10 mouse cellular contexts compared by ENCODE assay signal in the genomic region with DNA sequence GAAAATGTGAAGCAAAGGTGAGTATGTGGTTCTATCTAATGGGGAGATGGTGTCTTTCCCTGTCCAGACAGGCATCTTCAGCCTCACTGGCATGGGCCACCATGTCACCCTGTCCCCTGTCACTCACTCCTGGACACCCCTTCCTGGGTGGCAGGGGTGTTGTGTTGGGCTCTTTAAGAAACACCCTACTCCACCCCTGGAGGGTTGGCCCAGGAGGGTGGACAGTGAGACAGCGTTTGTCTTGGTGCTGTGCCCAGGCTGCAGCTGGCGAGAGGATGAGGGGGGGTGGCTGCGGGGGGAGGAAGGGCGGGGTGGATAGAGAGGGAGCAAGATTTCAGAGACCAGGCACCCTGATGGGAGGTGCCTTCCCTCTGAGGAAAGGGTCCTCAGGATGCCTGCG. TPM values are rescaled to one million over a fixed set of nuclear protein-coding genes. Genes with fewer than 3 reads are reported as not detected.
A peak's percentile ranks its signal among the peaks of the same experiment; 100 is the strongest.
DNase-seq lines count a peak whose midpoint lies in the region; ATAC-seq and TF ChIP-seq lines count a peak whose summit lies in the region.
"Had no signal": no experiment of that assay in that cellular context is flagged by ENCODE, and none has a peak within 500 bp of the region (broad histone marks: within the 10 kb centered on the region; RNA-seq: fewer than 3 reads in every experiment).

No protein-coding gene starts in this region.

- DNase-seq in left cerebral cortex, adult 2 months (ENCODE audit: extremely low spot score in 1 of 2, low spot score in 2 of 2) = no peak
- DNase-seq in left cerebral cortex, adult 18-20 months (ENCODE audit: low spot score in 2 of 2) = no peak
- DNase-seq in lung, embryonic 14.5 days = peak; percentile 65
- DNase-seq in layer of hippocampus, postnatal 36 days = no peak
- DNase-seq in spleen, postnatal 10 days (ENCODE audit: low spot score in 2 of 2) = no peak

- 0 out of 2 replicates have a peak overlapping the region, but pooled peaks have one; percentile 15 for H3K9ac ChIP-seq in embryonic facial prominence, embryonic 15.5 days
- no peak overlapping the region for H3K9ac ChIP-seq in hindbrain, embryonic 16.5 days (ENCODE audit: low read depth, low read length)
- H3K9ac ChIP-seq in lung, embryonic 14.5 days = no peak overlapping the region

- no peak for TF ChIP-seq CTCF in left cerebral cortex, adult 2 months (IDR thresholded peaks at IDR 0.05)
- no peak for TF ChIP-seq CTCF in lung, embryonic 14.5 days (IDR thresholded peaks at IDR 0.05; ENCODE audit: low read depth)

- H3K9me3 ChIP-seq in embryonic facial prominence, embryonic 15.5 days (replicated peaks) = no peaks in the 10 kb centered on the region
- H3K9me3 ChIP-seq in hindbrain, embryonic 16.5 days (ENCODE audit: control insufficient read depth, low read length) = no peaks in the 10 kb centered on the region
- no peaks in the 10 kb centered on the region for H3K9me3 ChIP-seq in lung, embryonic 14.5 days (ENCODE audit: low read depth, low read length)
- H3K9me3 ChIP-seq: G1E had no signal

- peak overlapping the region; percentile 36; the same call in 1 of the 2 replicates for H3K27ac ChIP-seq in left cerebral cortex, adult 2 months
- H3K27ac ChIP-seq in embryonic facial prominence, embryonic 15.5 days (replicated peaks) = peak overlapping the region; percentile 63
- no peak overlapping the region; the same call in 1 of the 2 replicates for H3K27ac ChIP-seq in hindbrain, embryonic 16.5 days (ENCODE audit: low read depth, low read length)
- peak overlapping the region; percentile 3; the same call in 1 of the 2 replicates for H3K27ac ChIP-seq in lung, embryonic 14.5 days (ENCODE audit: low read depth)

- intact Hi-C loops in left cerebral cortex, adult 2 months (cut with DNase I) = no loop called here

- 38% methylated on average over 5 of the region's 5 CpGs for WGBS in embryonic facial prominence, embryonic 15.5 days
- WGBS in hindbrain, embryonic 16.5 days = 29% methylated on average over 5 of the region's 5 CpGs
- 23% methylated on average over 5 of the region's 5 CpGs for WGBS in lung, embryonic 14.5 days

- no peak for ATAC-seq in embryonic facial prominence, embryonic 15.5 days (ENCODE audit: insufficient number of reproducible peaks, low FRiP score, low TSS enrichment, low read depth)
- no peak for ATAC-seq in hindbrain, embryonic 16.5 days
- ATAC-seq in lung, embryonic 14.5 days (ENCODE audit: insufficient read depth) = no peak
- no peak; the same call in 1 of the 2 replicates for ATAC-seq in megakaryocyte progenitor cell, adult 5-6 weeks (replicated peaks; ENCODE audit: poor library complexity)

- peak overlapping the region; percentile 25 for H3K4me2 ChIP-seq in embryonic facial prominence, embryonic 15.5 days (replicated peaks)
- H3K4me2 ChIP-seq in hindbrain, embryonic 16.5 days (ENCODE audit: low read length) = peak overlapping the region; percentile 24
- peak overlapping the region; percentile 54 for H3K4me2 ChIP-seq in lung, embryonic 14.5 days

- peak overlapping the region; percentile 11; the same call in 1 of the 2 replicates for H3K4me3 ChIP-seq in left cerebral cortex, adult 2 months
- H3K4me3 ChIP-seq in embryonic facial prominence, embryonic 15.5 days (replicated peaks) = 0 out of 2 replicates have a peak overlapping the region, but pooled peaks have one; percentile 3
- H3K4me3 ChIP-seq in hindbrain, embryonic 16.5 days (ENCODE audit: low read length) = no peak overlapping the region
- H3K4me3 ChIP-seq in lung, embryonic 14.5 days (ENCODE audit: low read depth, low read length) = 0 out of 2 replicates have a peak overlapping the region, but pooled peaks have one; percentile 0
- H3K4me3 ChIP-seq: erythroblast, embryonic 14.5 days had no signal

- H3K4me1 ChIP-seq in embryonic facial prominence, embryonic 15.5 days = peaks cover 90% of the 10 kb centered on the region
- peaks cover 58% of the 10 kb centered on the region for H3K4me1 ChIP-seq in hindbrain, embryonic 16.5 days (ENCODE audit: control insufficient read depth, insufficient read depth, low read depth, low read length)
- peaks cover 46% of the 10 kb centered on the region for H3K4me1 ChIP-seq in lung, embryonic 14.5 days (ENCODE audit: insufficient read depth)

- H3K27me3 ChIP-seq in embryonic facial prominence, embryonic 15.5 days = no peaks in the 10 kb centered on the region
- H3K27me3 ChIP-seq in hindbrain, embryonic 16.5 days (replicated peaks; ENCODE audit: control insufficient read depth, insufficient read depth, low read length) = peaks cover 14% of the 10 kb centered on the region
- no peaks in the 10 kb centered on the region for H3K27me3 ChIP-seq in lung, embryonic 14.5 days (ENCODE audit: insufficient read depth, low read length)

- peaks cover 46% of the 10 kb centered on the region for H3K36me3 ChIP-seq in embryonic facial prominence, embryonic 15.5 days
- H3K36me3 ChIP-seq in hindbrain, embryonic 16.5 days (ENCODE audit: control insufficient read depth, insufficient read depth, low read length) = no peaks in the 10 kb centered on the region
- peaks cover 54% of the 10 kb centered on the region for H3K36me3 ChIP-seq in lung, embryonic 14.5 days (ENCODE audit: insufficient read depth)
- H3K36me3 ChIP-seq: G1E had no signal

RNA-seq across cellular contexts. Expression of a gene that starts 5.1 kb away (rescaled TPM):
- 10 to 100 TPM; 16.4 to 22.8 TPM for total RNA-seq in left cerebral cortex, adult 2 months (2021)
- total RNA-seq in left cerebral cortex, adult 18-20 months (2021) = 10 to 100 TPM; 16.0 to 21.8 TPM
- 45.5 and 57.2 TPM in 2 replicates for polyA plus RNA-seq in embryonic facial prominence, embryonic 15.5 days (2015; fragmentation: Nextera tagmentation; extraction: Ambion mirVana)
- polyA plus RNA-seq in hindbrain, embryonic 16.5 days (2015; fragmentation: Nextera tagmentation; extraction: Ambion mirVana) = 8.7 and 14.9 TPM in 2 replicates
- polyA plus RNA-seq in lung, embryonic 14.5 days (2014; fragmentation: Nextera tagmentation; extraction: Ambion mirVana) = 48.3 and 56.9 TPM in 2 replicates
- not detected in 2 replicates for total RNA-seq in megakaryocyte progenitor cell, adult 5-6 weeks (2015)
- not detected in 2 replicates for total RNA-seq in megakaryocyte progenitor cell, adult 5-6 weeks (2017)
- 10 to 100 TPM; 10.7 to 22.0 TPM for total RNA-seq in layer of hippocampus, postnatal 36 days (2021)

RNA-seq across cellular contexts. Expression of a gene that starts 30.7 kb away (rescaled TPM):
- total RNA-seq in left cerebral cortex, adult 2 months (2021) = 100 to 1,000 TPM; 152 TPM
- 100 to 1,000 TPM; 153 to 163 TPM for total RNA-seq in left cerebral cortex, adult 18-20 months (2021)
- 27.4 and 31.7 TPM in 2 replicates for polyA plus RNA-seq in embryonic facial prominence, embryonic 15.5 days (2015; fragmentation: Nextera tagmentation; extraction: Ambion mirVana)
- polyA plus RNA-seq in hindbrain, embryonic 16.5 days (2015; fragmentation: Nextera tagmentation; extraction: Ambion mirVana) = 105 and 108 TPM in 2 replicates
- polyA plus RNA-seq in lung, embryonic 14.5 days (2014; fragmentation: Nextera tagmentation; extraction: Ambion mirVana) = 11.5 and 13.6 TPM in 2 replicates
- 2.9 and 3.2 TPM in 2 replicates for total RNA-seq in megakaryocyte progenitor cell, adult 5-6 weeks (2015)
- total RNA-seq in megakaryocyte progenitor cell, adult 5-6 weeks (2017) = 11.5 and 17.9 TPM in 2 replicates
- 100 to 1,000 TPM; 141 to 151 TPM for total RNA-seq in layer of hippocampus, postnatal 36 days (2021)

RNA-seq across cellular contexts. Expression of a gene that starts 31.8 kb away (rescaled TPM):
- total RNA-seq in left cerebral cortex, adult 2 months (2021) = 100 to 1,000 TPM; 163 to 167 TPM
- total RNA-seq in left cerebral cortex, adult 18-20 months (2021) = 100 to 1,000 TPM; 173 to 179 TPM
- polyA plus RNA-seq in embryonic facial prominence, embryonic 15.5 days (2015; fragmentation: Nextera tagmentation; extraction: Ambion mirVana) = 107 and 113 TPM in 2 replicates
- 76.0 and 84.8 TPM in 2 replicates for polyA plus RNA-seq in hindbrain, embryonic 16.5 days (2015; fragmentation: Nextera tagmentation; extraction: Ambion mirVana)
- polyA plus RNA-seq in lung, embryonic 14.5 days (2014; fragmentation: Nextera tagmentation; extraction: Ambion mirVana) = 134 and 137 TPM in 2 replicates
- total RNA-seq in megakaryocyte progenitor cell, adult 5-6 weeks (2015) = 163 and 180 TPM in 2 replicates
- 394 and 459 TPM in 2 replicates for total RNA-seq in megakaryocyte progenitor cell, adult 5-6 weeks (2017)
- 100 to 1,000 TPM; 179 to 182 TPM for total RNA-seq in layer of hippocampus, postnatal 36 days (2021)

RNA-seq across cellular contexts. Expression of a gene that starts 38.8 kb away (rescaled TPM):
- 10 to 100 TPM; 57.4 to 64.8 TPM for total RNA-seq in left cerebral cortex, adult 2 months (2021)
- total RNA-seq in left cerebral cortex, adult 18-20 months (2021) = 10 to 100 TPM; 60.2 to 61.6 TPM
- polyA plus RNA-seq in embryonic facial prominence, embryonic 15.5 days (2015; fragmentation: Nextera tagmentation; extraction: Ambion mirVana) = 8.3 and 8.8 TPM in 2 replicates
- polyA plus RNA-seq in hindbrain, embryonic 16.5 days (2015; fragmentation: Nextera tagmentation; extraction: Ambion mirVana) = 3.9 and 4.4 TPM in 2 replicates
- polyA plus RNA-seq in lung, embryonic 14.5 days (2014; fragmentation: Nextera tagmentation; extraction: Ambion mirVana) = 6.8 and 7.2 TPM in 2 replicates
- not detected in 2 replicates for total RNA-seq in megakaryocyte progenitor cell, adult 5-6 weeks (2015)
- total RNA-seq in megakaryocyte progenitor cell, adult 5-6 weeks (2017) = not detected in 2 replicates
- 1 to 10 TPM; 8.2 to 8.9 TPM for total RNA-seq in layer of hippocampus, postnatal 36 days (2021)

RNA-seq across cellular contexts. Expression of a gene that starts 45.0 kb away (rescaled TPM):
- total RNA-seq in left cerebral cortex, adult 2 months (2021) = under 1 TPM in 1 of 2 experiments, not detected in 1; 0.26 TPM
- total RNA-seq in left cerebral cortex, adult 18-20 months (2021) = under 1 TPM in 1 of 2 experiments, not detected in 1; 0.30 TPM
- 0.21 and 0.41 TPM in 2 replicates for polyA plus RNA-seq in embryonic facial prominence, embryonic 15.5 days (2015; fragmentation: Nextera tagmentation; extraction: Ambion mirVana)
- polyA plus RNA-seq in hindbrain, embryonic 16.5 days (2015; fragmentation: Nextera tagmentation; extraction: Ambion mirVana) = not detected in 2 replicates
- polyA plus RNA-seq in lung, embryonic 14.5 days (2014; fragmentation: Nextera tagmentation; extraction: Ambion mirVana) = 0.16 and 0.19 TPM in 2 replicates
- 0.73 and 1.9 TPM in 2 replicates for total RNA-seq in megakaryocyte progenitor cell, adult 5-6 weeks (2015)
- total RNA-seq in megakaryocyte progenitor cell, adult 5-6 weeks (2017) = 1.2 and 3.3 TPM in 2 replicates
- total RNA-seq in layer of hippocampus, postnatal 36 days (2021) = under 1 TPM in 1 of 2 experiments, not detected in 1; 0.23 TPM

Comparison
In these comparisons a context has a peak if more than half of its experiments do, and no peak if none do; other contexts are left out.
1. RNA of a gene that starts 5.1 kb away (total RNA-seq): 16.4 to 22.8 TPM in left cerebral cortex, adult 2 months, 10.7 to 22.0 TPM in layer of hippocampus, postnatal 36 days and 16.0 to 21.8 TPM in left cerebral cortex, adult 18-20 months; not detected in megakaryocyte progenitor cell, adult 5-6 weeks; every median in the first group is over 10 times any median in the second.
2. RNA of a gene that starts 30.7 kb away (total RNA-seq): 153 to 163 TPM in left cerebral cortex, adult 18-20 months, 152 TPM in left cerebral cortex, adult 2 months and 141 to 151 TPM in layer of hippocampus, postnatal 36 days; 2.9 to 17.9 TPM in megakaryocyte progenitor cell, adult 5-6 weeks; every median in the first group is over 4 times any median in the second.
3. Peak in every context shown above with its lines, with median percentiles within 50 percentile points of each other: H3K4me2 ChIP-seq.